ENCODE assay signal across 8 mouse cellular contexts in genomic region chr1:55405272-55406022, GRCm38 (mm10). TPM values are rescaled to one million over a fixed set of nuclear protein-coding genes. Genes with fewer than 3 reads are reported as not detected.
A peak's percentile ranks its signal among the peaks of the same experiment; 100 is the strongest.
DNase-seq lines count a peak whose midpoint lies in the region; ATAC-seq lines count a peak whose summit lies in the region.

TSS of gene Plcl1 (plus strand) at chr1:55405921.

- H3K9ac ChIP-seq in heart, embryonic 15.5 days, result peak within 1 kb of the TSS; percentile 62
- H3K9ac ChIP-seq in liver, embryonic 13.5 days, result peak within 1 kb of the TSS; percentile 36
- peak within 1 kb of the TSS; percentile 58 for H3K9ac ChIP-seq in stomach, embryonic 14.5 days (replicated peaks; ENCODE audit: low read depth, low read length)

- peak within 1 kb of the TSS; percentile 77 for H3K4me3 ChIP-seq in forebrain, embryonic 10.5 days
- peak within 1 kb of the TSS; percentile 70 for H3K4me3 ChIP-seq in heart, embryonic 15.5 days
- peak within 1 kb of the TSS; percentile 57 for H3K4me3 ChIP-seq in liver, embryonic 13.5 days (replicated peaks)
- peak within 1 kb of the TSS; percentile 76 for H3K4me3 ChIP-seq in stomach, embryonic 14.5 days (ENCODE audit: low read depth, low read length)

- peaks cover 47% of the 10 kb centered on the region for H3K27me3 ChIP-seq in forebrain, embryonic 10.5 days (ENCODE audit: poor library complexity, severe bottlenecking)
- H3K27me3 ChIP-seq in heart, embryonic 15.5 days, result peaks cover 17% of the 10 kb centered on the region
- peaks cover 52% of the 10 kb centered on the region for H3K27me3 ChIP-seq in liver, embryonic 13.5 days
- no peaks in the 10 kb centered on the region for H3K27me3 ChIP-seq in stomach, embryonic 14.5 days (ENCODE audit: control insufficient read depth, insufficient read depth, low read length)

- H3K9me3 ChIP-seq in forebrain, embryonic 10.5 days, result no peaks in the 10 kb centered on the region
- H3K9me3 ChIP-seq in heart, embryonic 15.5 days (replicated peaks), result no peaks in the 10 kb centered on the region
- no peaks in the 10 kb centered on the region for H3K9me3 ChIP-seq in liver, embryonic 13.5 days (replicated peaks)
- 0 out of 2 replicates have a peak, but pooled peaks cover 5% of the 10 kb centered on the region for H3K9me3 ChIP-seq in stomach, embryonic 14.5 days (ENCODE audit: control insufficient read depth, low read depth, low read length)

- H3K4me1 ChIP-seq in forebrain, embryonic 10.5 days, result peaks cover 31% of the 10 kb centered on the region
- peaks cover 18% of the 10 kb centered on the region for H3K4me1 ChIP-seq in heart, embryonic 15.5 days (replicated peaks)
- peaks cover 15% of the 10 kb centered on the region; the same call in 1 of the 2 replicates for H3K4me1 ChIP-seq in liver, embryonic 13.5 days (replicated peaks)
- peaks cover 9% of the 10 kb centered on the region; the same call in 1 of the 2 replicates for H3K4me1 ChIP-seq in stomach, embryonic 14.5 days (ENCODE audit: control insufficient read depth, insufficient read depth, low read length)

- DNase-seq in B cell, adult 2 months, result peak; percentile 80
- peak; percentile 89 for DNase-seq in brain, embryonic 18.5 days (ENCODE audit: low read depth, low spot score)
- DNase-seq in forebrain, embryonic 10.5 days (ENCODE audit: extremely low spot score, low spot score), result peak; percentile 92
- DNase-seq in kidney, postnatal 25 days, result peak; percentile 97 to 99
- peak; percentile 62 for DNase-seq in liver, embryonic 13.5 days
- DNase-seq in natural killer cell, adult 2 months (ENCODE audit: low spot score in 2 of 2), result peak; percentile 66 to 81

- H3K27ac ChIP-seq in forebrain, embryonic 10.5 days, result peak within 1 kb of the TSS; percentile 82
- peak within 1 kb of the TSS; percentile 54 for H3K27ac ChIP-seq in heart, embryonic 15.5 days
- no peak within 1 kb of the TSS for H3K27ac ChIP-seq in liver, embryonic 13.5 days
- H3K27ac ChIP-seq in stomach, embryonic 14.5 days (ENCODE audit: low read length), result peak within 1 kb of the TSS; percentile 52; the same call in 1 of the 2 replicates

- H3K36me3 ChIP-seq in forebrain, embryonic 10.5 days (replicated peaks), result no peaks in the 10 kb centered on the region
- H3K36me3 ChIP-seq in heart, embryonic 15.5 days, result no peaks in the 10 kb centered on the region
- no peaks in the 10 kb centered on the region for H3K36me3 ChIP-seq in liver, embryonic 13.5 days
- H3K36me3 ChIP-seq in stomach, embryonic 14.5 days (ENCODE audit: control insufficient read depth, insufficient read depth, low read length), result no peaks in the 10 kb centered on the region

- ATAC-seq in heart, embryonic 15.5 days (replicated peaks; ENCODE audit: insufficient number of reproducible peaks, insufficient read depth, low FRiP score, low read depth), result peak; percentile 98
- peak; percentile 92 for ATAC-seq in liver, embryonic 13.5 days (ENCODE audit: low read depth)
- ATAC-seq in stomach, embryonic 14.5 days (ENCODE audit: insufficient number of reproducible peaks, insufficient read depth, low FRiP score, low read depth), result peak; percentile 99

- H3K4me2 ChIP-seq in heart, embryonic 15.5 days, result peak within 1 kb of the TSS; percentile 99
- peak within 1 kb of the TSS; percentile 72 for H3K4me2 ChIP-seq in liver, embryonic 13.5 days
- H3K4me2 ChIP-seq in stomach, embryonic 14.5 days (replicated peaks; ENCODE audit: low read depth, low read length), result peak within 1 kb of the TSS; percentile 99

- 4% methylated on average over 51 of the region's 51 CpGs for WGBS in forebrain, embryonic 10.5 days
- WGBS in heart, embryonic 15.5 days, result 3% methylated on average over 51 of the region's 51 CpGs
- 2% methylated on average over 50 of the region's 51 CpGs for WGBS in liver, embryonic 13.5 days (ENCODE audit: insufficient replicate concordance)
- WGBS in stomach, embryonic 14.5 days, result 2% methylated on average over 47 of the region's 51 CpGs

RNA-seq across cellular contexts. Expression of gene Plcl1, which starts in this region (rescaled TPM):
- polyA plus RNA-seq in forebrain, embryonic 10.5 days (2016; fragmentation: Nextera tagmentation; extraction: Ambion mirVana), result 0.68 and 0.87 TPM in 2 replicates
- 0.91 and 1.0 TPM in 2 replicates for polyA plus RNA-seq in heart, embryonic 15.5 days (2015; fragmentation: Nextera tagmentation; extraction: Ambion mirVana)
- 0.13 and 0.19 TPM in 2 replicates for polyA plus RNA-seq in liver, embryonic 13.5 days (2015; fragmentation: Nextera tagmentation; extraction: Ambion mirVana)
- 3.8 and 4.1 TPM in 2 replicates for polyA plus RNA-seq in stomach, embryonic 14.5 days (2014; fragmentation: Nextera tagmentation; extraction: Ambion mirVana)

Comparison
In these comparisons a context has a peak if more than half of its experiments do, and no peak if none do; other contexts are left out.
1. Peak in DNase-seq, H3K4me3 ChIP-seq and H3K27ac ChIP-seq in forebrain, embryonic 10.5 days; RNA of the gene not detected or under 1 TPM.
2. Peak in DNase-seq, ATAC-seq, H3K4me3 ChIP-seq, H3K9ac ChIP-seq and H3K4me2 ChIP-seq in liver, embryonic 13.5 days; RNA of the gene not detected or under 1 TPM.